Mouse (Mus musculus) heart, adult 2 months (tissue): Measurements from ENCODE around the gene Kptn.

ENCODE experiments used
- EP300 ChIP-seq: fragments of 200-500 bp; IDR thresholded peaks from 2 replicates; pipeline ENCODE4 v1.6.1; 2011; ENCODE audit warnings: low read depth, low read length, control low read depth; ENCODE audit not compliant: insufficient read depth
- POLR2A ChIP-seq: fragments of 200-500 bp; IDR thresholded peaks from 2 replicates; pipeline ENCODE4 v1.6.1; 2011; ENCODE audit warnings: mild to moderate bottlenecking, low read depth, low read length, control low read depth; ENCODE audit not compliant: insufficient read depth

- TF ChIP-seq POLR2A (no peak), EP300 (no peak)
These were observed 9.2 kb downstream of the Kptn start for GRCm38 (mm10) chr7:16128899-16129298.
